Mouse (Mus musculus) C2C12 (cell line): Measurements from ENCODE around the gene Gramd1b.

Experiments
- CEBPB ChIP-seq: IDR thresholded peaks from one replicate; pipeline ENCODE4 v1.6.1; 2011; ENCODE audit warnings: low read depth, mild to moderate bottlenecking, control low read depth, moderate library complexity
- CTCF ChIP-seq: IDR thresholded peaks from one replicate; pipeline ENCODE4 v1.5.1; 2011; ENCODE audit not compliant: control insufficient read depth, insufficient read depth, insufficient read length
- MYOD1 ChIP-seq: IDR thresholded peaks from one replicate; pipeline ENCODE4 v1.6.1; 2011; ENCODE audit warnings: low read depth; ENCODE audit not compliant: control insufficient read depth, insufficient read length
- USF1 ChIP-seq: IDR thresholded peaks from one replicate; pipeline ENCODE4 v1.6.1; 2011; ENCODE audit warnings: low read depth, mild to moderate bottlenecking, control low read depth, moderate library complexity

GRCm38 (mm10) chr9:40539588-40540140 lies 8.5 kb upstream of the Gramd1b start:
- TF ChIP-seq CTCF (no peak), CEBPB (no peak), USF1 (no peak), MYOD1 (no peak)
